Mouse (Mus musculus) MEL (cell line): ENCODE measurements around the gene Hddc2. TPM values are rescaled to one million over a fixed set of nuclear protein-coding genes. Genes with fewer than 3 reads are reported as not detected.

Source experiments
- DNase-seq: peaks from one replicate; pipeline ENCODE4 v3.0.0; 2011; ENCODE audit warnings: low read depth, low spot score
- H3K27ac ChIP-seq: 2 replicates; pipeline ENCODE4 v1.5.1; 2012; ENCODE audit warnings: low read depth, mild to moderate bottlenecking, control low read depth, low read length, moderate library complexity; ENCODE audit not compliant: control insufficient read depth
- H3K27me3 ChIP-seq, 2 experiments: fragments of 150-350 bp in 1 of 2; sonication (generic) in 1 of 2; 2 replicates each; pipeline ENCODE4 v1.6.1; 2012; ENCODE audit warnings: low read length in 2 of 2, mild to moderate bottlenecking in 2 of 2, improper control_type of control experiment in 1 of 2, moderate library complexity in 1 of 2; ENCODE audit not compliant: insufficient read depth in 2 of 2, control insufficient read depth in 1 of 2
- H3K36me3 ChIP-seq, 2 experiments: 2 replicates each; pipeline ENCODE4 v1.6.1; 2012 to 2014; ENCODE audit warnings: low read length in 2 of 2, improper control_type of control experiment in 1 of 2, inconsistent platforms in 1 of 2, mild to moderate bottlenecking in 1 of 2; ENCODE audit not compliant: insufficient read depth in 2 of 2, control insufficient read depth in 1 of 2
- H3K4me1 ChIP-seq, 2 experiments: fragments of 150-350 bp in 1 of 2; sonication (generic) in 1 of 2; 2 replicates each; pipeline ENCODE4 v1.6.1; 2012; ENCODE audit warnings: low read length in 2 of 2, improper control_type of control experiment in 1 of 2, mild to moderate bottlenecking in 1 of 2; ENCODE audit not compliant: insufficient read depth in 2 of 2, control insufficient read depth in 1 of 2
- H3K4me3 ChIP-seq, 2 experiments: fragments of 150-350 bp in 1 of 2; sonication (generic) in 1 of 2; 2 replicates each; pipeline ENCODE4 v1.5.1; 2012; ENCODE audit warnings: low read depth in 2 of 2, low read length in 2 of 2, mild to moderate bottlenecking in 2 of 2, moderate library complexity in 2 of 2, control low read depth in 1 of 2, improper control_type of control experiment in 1 of 2; ENCODE audit not compliant: control insufficient read depth in 1 of 2, insufficient read depth in 1 of 2
- H3K79me2 ChIP-seq: 2 replicates; pipeline ENCODE4 v1.6.1; 2012; ENCODE audit warnings: mild to moderate bottlenecking, low read length, moderate library complexity; ENCODE audit not compliant: control insufficient read depth, poor library complexity, insufficient read depth
- H3K9ac ChIP-seq: 2 replicates; pipeline ENCODE4 v1.6.1; 2012; ENCODE audit warnings: low read depth, mild to moderate bottlenecking, control low read depth, low read length, moderate library complexity; ENCODE audit not compliant: control insufficient read depth, poor library complexity, severe bottlenecking
- H3K9me3 ChIP-seq: fragments of 150-350 bp; sonication (generic); replicated peaks from 2 replicates; pipeline ENCODE4 v1.6.1; 2012; ENCODE audit warnings: mild to moderate bottlenecking, low read length, improper control_type of control experiment, moderate library complexity; ENCODE audit not compliant: insufficient read depth
- CHD1 ChIP-seq: IDR thresholded peaks from 2 replicates; pipeline ENCODE4 v1.6.1; 2012; ENCODE audit warnings: low read depth, mild to moderate bottlenecking, inconsistent platforms, low read length, improper control_type of control experiment
- CHD2 ChIP-seq: IDR thresholded peaks from 2 replicates; pipeline ENCODE4 v1.6.1; 2011; ENCODE audit warnings: low read length, improper control_type of control experiment
- E2F4 ChIP-seq: IDR thresholded peaks from 2 replicates; pipeline ENCODE4 v1.6.1; 2011; ENCODE audit warnings: low read depth, low read length, improper control_type of control experiment, borderline replicate concordance
- ELF1 ChIP-seq: IDR thresholded peaks from 2 replicates; pipeline ENCODE4 v1.6.1; 2014; ENCODE audit warnings: low read depth, mild to moderate bottlenecking, inconsistent platforms, low read length, improper control_type of control experiment, moderate library complexity
- ETS1 ChIP-seq: IDR thresholded peaks from 2 replicates; pipeline ENCODE4 v1.6.1; 2012; ENCODE audit warnings: low read depth, mild to moderate bottlenecking, inconsistent platforms, low read length, improper control_type of control experiment, moderate library complexity
- GABPA ChIP-seq: IDR thresholded peaks from 2 replicates; pipeline ENCODE4 v1.6.1; 2012; ENCODE audit warnings: low read depth, mild to moderate bottlenecking, inconsistent platforms, low read length, improper control_type of control experiment, moderate library complexity
- GATA1 ChIP-seq: IDR thresholded peaks from 2 replicates; pipeline ENCODE4 v1.6.1; 2011; ENCODE audit warnings: low read depth, low read length, improper control_type of control experiment
- JUND ChIP-seq: IDR thresholded peaks from 2 replicates; pipeline ENCODE4 v1.6.1; 2011; ENCODE audit warnings: low read depth, mild to moderate bottlenecking, improper control_type of control experiment, low read length
- MAFK ChIP-seq: IDR thresholded peaks from 2 replicates; pipeline ENCODE4 v1.6.1; 2011; ENCODE audit warnings: low read depth, mild to moderate bottlenecking, low read length, improper control_type of control experiment, borderline replicate concordance
- MXI1 ChIP-seq: IDR thresholded peaks from 2 replicates; pipeline ENCODE4 v1.6.1; 2011; ENCODE audit warnings: mild to moderate bottlenecking, low read depth, low read length, improper control_type of control experiment
- MYB ChIP-seq: IDR thresholded peaks from 2 replicates; pipeline ENCODE4 v1.6.1; 2011; ENCODE audit warnings: mild to moderate bottlenecking, low read depth, low read length, improper control_type of control experiment
- MYC ChIP-seq: IDR thresholded peaks from 2 replicates; pipeline ENCODE4 v1.6.1; 2011; ENCODE audit warnings: low read depth, mild to moderate bottlenecking, low read length, improper control_type of control experiment, moderate library complexity
- NELFE ChIP-seq: IDR thresholded peaks from 2 replicates; pipeline ENCODE4 v1.6.1; 2011; ENCODE audit warnings: low read depth, low read length, improper control_type of control experiment
- NRF1 ChIP-seq: IDR thresholded peaks from 2 replicates; pipeline ENCODE4 v1.6.1; 2014; ENCODE audit warnings: low read depth, mild to moderate bottlenecking, inconsistent platforms, low read length, improper control_type of control experiment, moderate library complexity; ENCODE audit not compliant: poor library complexity, insufficient read depth, severe bottlenecking
- POLR2A ChIP-seq, 2 experiments: IDR thresholded peaks; 2 replicates each; pipeline ENCODE4 v1.6.1; 2011 to 2012; ENCODE audit warnings: low read length in 2 of 2, mild to moderate bottlenecking in 2 of 2, control low read depth in 1 of 2, improper control_type of control experiment in 1 of 2, low read depth in 1 of 2, moderate library complexity in 1 of 2; ENCODE audit not compliant: control insufficient read depth in 1 of 2, insufficient read depth in 1 of 2, poor library complexity in 1 of 2
- POLR2AphosphoS2 ChIP-seq: IDR thresholded peaks from 2 replicates; pipeline ENCODE4 v1.6.1; 2011; ENCODE audit warnings: low read length, improper control_type of control experiment
- POLR2AphosphoS5 ChIP-seq: IDR thresholded peaks from 2 replicates; pipeline ENCODE4 v1.6.1; 2012; ENCODE audit warnings: low read depth, borderline replicate concordance, mild to moderate bottlenecking, inconsistent platforms, low read length, moderate library complexity, mixed read lengths
- RAD21 ChIP-seq: IDR thresholded peaks from 2 replicates; pipeline ENCODE4 v1.6.1; 2011; ENCODE audit warnings: mild to moderate bottlenecking, low read depth, low read length, improper control_type of control experiment
- SMC3 ChIP-seq: IDR thresholded peaks from 2 replicates; pipeline ENCODE4 v1.6.1; 2011; ENCODE audit warnings: low read depth, low read length, improper control_type of control experiment
- TCF12 ChIP-seq: IDR thresholded peaks from 2 replicates; pipeline ENCODE4 v1.6.1; 2014; ENCODE audit warnings: low read depth, mild to moderate bottlenecking, inconsistent platforms, low read length, improper control_type of control experiment, moderate library complexity
- UBTF ChIP-seq: IDR thresholded peaks from 2 replicates; pipeline ENCODE4 v1.6.1; 2012; ENCODE audit warnings: low read depth, mild to moderate bottlenecking, inconsistent platforms, low read length, improper control_type of control experiment, moderate library complexity, borderline replicate concordance; ENCODE audit not compliant: insufficient read depth
- USF1 ChIP-seq: IDR thresholded peaks from 2 replicates; pipeline ENCODE4 v1.6.1; 2014; ENCODE audit warnings: low read depth, mild to moderate bottlenecking, inconsistent platforms, low read length, improper control_type of control experiment, moderate library complexity
- ZC3H11A ChIP-seq: IDR thresholded peaks from 2 replicates; pipeline ENCODE4 v1.6.1; 2012; ENCODE audit warnings: low read depth, mild to moderate bottlenecking, inconsistent platforms, low read length, improper control_type of control experiment
- ZNF384 ChIP-seq: IDR thresholded peaks from 2 replicates; pipeline ENCODE4 v1.6.1; 2012; ENCODE audit warnings: low read depth, mild to moderate bottlenecking, inconsistent platforms, low read length, improper control_type of control experiment
- polyA plus RNA-seq, 2 experiments: library from polyadenylated mRNA; stranded (reverse) in 1 of 2; unstranded in 1 of 2; fragments of >175 nt in 1 of 2; fragments of >200 nt in 1 of 2; gene quantifications; 2 replicates each; pipeline versions ENCODE4 v1.2.1 to v1.2.4; 2012; ENCODE audit warnings: low replicate concordance in 2 of 2, low read depth in 1 of 2; ENCODE audit not compliant: insufficient read length in 2 of 2, insufficient read depth in 1 of 2, missing spikeins in 1 of 2
- total RNA-seq: library from RNA; depleted of rRNA; stranded (reverse); fragments of 300-350 nt; gene quantifications from 2 replicates; pipeline ENCODE4 v1.2.3, GENCODE M21; 2012

Hddc2 gene
- total and polyA plus RNA-seq, 3 experiments: 40.5 to 41.0 TPM; not detected in 1

DNA sequence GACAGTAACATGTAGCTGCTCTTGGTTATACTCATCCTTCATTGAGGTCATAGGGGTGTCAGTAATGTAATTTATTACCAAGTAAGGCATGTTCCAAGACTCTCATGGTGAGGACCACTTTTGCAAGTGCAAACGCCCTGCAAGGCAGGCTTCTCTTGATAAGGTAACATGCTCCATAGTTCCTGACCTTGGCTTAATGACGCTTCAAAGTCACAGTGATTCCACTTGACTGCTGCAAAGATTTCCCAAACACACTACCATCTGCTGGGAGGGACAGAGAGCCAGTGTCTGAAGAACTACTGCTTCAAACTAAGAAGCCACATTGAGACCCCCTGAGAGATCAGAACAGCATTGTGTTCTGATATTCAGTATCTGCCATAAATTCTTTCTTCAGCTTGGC lies 40.4 kb upstream of the Hddc2 start:
- H3K4me1 ChIP-seq: no peaks in the 10 kb centered on the region
- no peaks in the 10 kb centered on the region for H3K9me3 ChIP-seq
- H3K79me2 ChIP-seq: no peaks in the 10 kb centered on the region
- H3K9ac ChIP-seq: no peak overlapping the region
- no peak for TF ChIP-seq SMC3
- no peak for TF ChIP-seq JUND
- TF ChIP-seq POLR2AphosphoS2: no peak
- TF ChIP-seq CHD2: no peak
- no peak for TF ChIP-seq ELF1
- no peak for TF ChIP-seq RAD21
- TF ChIP-seq POLR2AphosphoS5: no peak
- no peak for TF ChIP-seq TCF12
- no peak for TF ChIP-seq MYB
- no peak for TF ChIP-seq CHD1
- TF ChIP-seq ZNF384: no peak
- TF ChIP-seq GABPA: no peak
- H3K27ac ChIP-seq: no peak overlapping the region
- H3K4me3 ChIP-seq: no peak overlapping the region
- no peaks in the 10 kb centered on the region for H3K36me3 ChIP-seq
- no peak for DNase-seq
- H3K27me3 ChIP-seq: peaks cover 0 to 1% of the 10 kb centered on the region in 2 experiments; a peak in 2 of 4 replicates

GRCm38 (mm10) chr10:31273171-31273570 lies 40.0 kb upstream of the Hddc2 start:
- no peak for DNase-seq
- no peak for TF ChIP-seq CHD1
- TF ChIP-seq NRF1: no peak
- TF ChIP-seq E2F4: no peak
- TF ChIP-seq NELFE: no peak
- no peak for TF ChIP-seq GATA1
- TF ChIP-seq ZC3H11A: no peak
- TF ChIP-seq TCF12: no peak
- TF ChIP-seq POLR2A (IDR thresholded peaks at IDR 0.05; ENCODE audit: control insufficient read depth in 1 of 2, insufficient read depth in 1 of 2, low read depth in 1 of 2, low read length in 2 of 2, poor library complexity in 1 of 2): no peak
- no peak for TF ChIP-seq GABPA
- TF ChIP-seq MYC: no peak
- TF ChIP-seq MXI1: no peak
- no peak for TF ChIP-seq ETS1
- no peak for TF ChIP-seq UBTF
- TF ChIP-seq MAFK: no peak
- TF ChIP-seq SMC3: no peak
- no peak for TF ChIP-seq USF1
- TF ChIP-seq RAD21: no peak
- Histone ChIP-seq H3K4me3 (no peak overlapping the region), H3K9me3 (no peaks in the 10 kb centered on the region), H3K27ac (no peak overlapping the region), H3K4me1 (no peaks in the 10 kb centered on the region), H3K9ac (no peak overlapping the region), H3K36me3 (no peaks in the 10 kb centered on the region), H3K27me3 (peaks cover 0 to 1% of the 10 kb centered on the region in 2 experiments; a peak in 2 of 4 replicates), H3K79me2 (no peaks in the 10 kb centered on the region)
